Mouse (Mus musculus): Measurements from ENCODE around the gene Gck. TPM values are rescaled to one million over a fixed set of nuclear protein-coding genes. Genes with fewer than 3 reads are reported as not detected.
A peak's percentile ranks its signal among the peaks of the same experiment; 100 is the strongest.

Gck gene
- polyA plus RNA-seq, 1 experiment from 2014 or later: 2.8 TPM

GRCm38 (mm10) chr11:5918111-5918510, 31.8 kb downstream of the Gck start:
- no peaks in the 10 kb centered on the region for H3K36me3 ChIP-seq (replicated peaks)
- H3K27me3 ChIP-seq (replicated peaks; ENCODE audit: low read depth, poor library complexity, severe bottlenecking): peaks cover 8% of the 10 kb centered on the region; the same call in 1 of the 2 replicates
- WGBS: 72% methylated on average over 2 of the region's 2 CpGs
- no peaks in the 10 kb centered on the region for H3K9me3 ChIP-seq
- H3K4me3 ChIP-seq: no peak overlapping the region
- H3K27ac ChIP-seq (replicated peaks): no peak overlapping the region
- no peak for DNase-seq (ENCODE audit: low spot score)
- peaks cover 6% of the 10 kb centered on the region; the same call in 1 of the 2 replicates for H3K4me1 ChIP-seq

- Histone ChIP-seq H3K27me3 (replicated peaks; ENCODE audit: low read depth, poor library complexity, severe bottlenecking) (peaks cover 8% of the 10 kb centered on the region; the same call in 1 of the 2 replicates), H3K27ac (replicated peaks) (no peak overlapping the region), H3K4me3 (no peak overlapping the region), H3K4me1 (peaks cover 6% of the 10 kb centered on the region; the same call in 1 of the 2 replicates), H3K36me3 (replicated peaks) (no peaks in the 10 kb centered on the region), H3K9me3 (no peaks in the 10 kb centered on the region)
- DNase-seq (ENCODE audit: low spot score): no peak
- WGBS: 75% methylated on average over 8 of the region's 8 CpGs
These were observed 33.7 kb downstream of the Gck start for GRCm38 (mm10) chr11:5916178-5916548.

- peaks cover 6% of the 10 kb centered on the region; the same call in 1 of the 2 replicates for H3K4me1 ChIP-seq
- H3K27ac ChIP-seq (replicated peaks): no peak overlapping the region; the same call in 1 of the 2 replicates
- 91% methylated on average over 5 of the region's 5 CpGs for WGBS
- no peaks in the 10 kb centered on the region for H3K36me3 ChIP-seq (replicated peaks)
- peaks cover 8% of the 10 kb centered on the region; the same call in 1 of the 2 replicates for H3K27me3 ChIP-seq (replicated peaks; ENCODE audit: low read depth, poor library complexity, severe bottlenecking)
- no peaks in the 10 kb centered on the region for H3K9me3 ChIP-seq
- no peak for DNase-seq (ENCODE audit: low spot score)
- H3K4me3 ChIP-seq: no peak overlapping the region
These were observed 34.3 kb downstream of the Gck start for GRCm38 (mm10) chr11:5915429-5916177.

GRCm38 (mm10) chr11:5914940-5915339, 34.9 kb downstream of the Gck start:
- no peak overlapping the region for H3K4me3 ChIP-seq
- DNase-seq (ENCODE audit: low spot score): no peak
- no peaks in the 10 kb centered on the region for H3K9me3 ChIP-seq
- H3K4me1 ChIP-seq: no peaks in the 10 kb centered on the region
- WGBS: 63% methylated on average over 5 of the region's 5 CpGs
- H3K36me3 ChIP-seq (replicated peaks): no peaks in the 10 kb centered on the region
- no peak overlapping the region; the same call in 1 of the 2 replicates for H3K27ac ChIP-seq (replicated peaks)
- H3K27me3 ChIP-seq (replicated peaks; ENCODE audit: low read depth, poor library complexity, severe bottlenecking): peaks cover 8% of the 10 kb centered on the region; the same call in 1 of the 2 replicates

GRCm38 (mm10) chr11:5913936-5914335, 35.9 kb downstream of the Gck start:
- Histone ChIP-seq H3K27me3 (replicated peaks; ENCODE audit: low read depth, poor library complexity, severe bottlenecking) (peaks cover 8% of the 10 kb centered on the region; the same call in 1 of the 2 replicates), H3K4me3 (no peak overlapping the region), H3K4me1 (0 out of 2 replicates have a peak, but pooled peaks cover 6% of the 10 kb centered on the region), H3K27ac (replicated peaks) (no peak overlapping the region), H3K9me3 (no peaks in the 10 kb centered on the region), H3K36me3 (replicated peaks) (no peaks in the 10 kb centered on the region)
- DNase-seq (ENCODE audit: low spot score): no peak
- WGBS: 78% methylated on average over 4 of the region's 4 CpGs

- peaks cover 8% of the 10 kb centered on the region; the same call in 1 of the 2 replicates for H3K27me3 ChIP-seq (replicated peaks; ENCODE audit: low read depth, poor library complexity, severe bottlenecking)
- no peaks in the 10 kb centered on the region for H3K36me3 ChIP-seq (replicated peaks)
- 75% methylated on average over 8 of the region's 8 CpGs for WGBS
- no peak for DNase-seq (ENCODE audit: low spot score)
- no peaks in the 10 kb centered on the region for H3K9me3 ChIP-seq
- H3K4me1 ChIP-seq: 0 out of 2 replicates have a peak, but pooled peaks cover 6% of the 10 kb centered on the region
- no peak overlapping the region for H3K4me3 ChIP-seq
- no peak overlapping the region for H3K27ac ChIP-seq (replicated peaks)
These were observed 36.6 kb downstream of the Gck start for GRCm38 (mm10) chr11:5913256-5913655.

GRCm38 (mm10) chr11:5912635-5913034, 37.2 kb downstream of the Gck start:
- Histone ChIP-seq H3K36me3 (replicated peaks) (no peaks in the 10 kb centered on the region), H3K27ac (replicated peaks) (no peak overlapping the region), H3K4me1 (0 out of 2 replicates have a peak, but pooled peaks cover 6% of the 10 kb centered on the region), H3K9me3 (no peaks in the 10 kb centered on the region), H3K27me3 (replicated peaks; ENCODE audit: low read depth, poor library complexity, severe bottlenecking) (peaks cover 8% of the 10 kb centered on the region; the same call in 1 of the 2 replicates), H3K4me3 (no peak overlapping the region)
- 27% methylated on average over 5 of the region's 5 CpGs for WGBS
- peak; percentile 60 for DNase-seq (ENCODE audit: low spot score)

GRCm38 (mm10) chr11:5908642-5909041, 41.2 kb downstream of the Gck start:
- Histone ChIP-seq H3K27ac (replicated peaks) (no peak overlapping the region), H3K27me3 (replicated peaks; ENCODE audit: low read depth, poor library complexity, severe bottlenecking) (no peaks in the 10 kb centered on the region; the same call in 1 of the 2 replicates), H3K9me3 (no peaks in the 10 kb centered on the region), H3K36me3 (replicated peaks) (no peaks in the 10 kb centered on the region), H3K4me3 (no peak overlapping the region), H3K4me1 (0 out of 2 replicates have a peak, but pooled peaks cover 6% of the 10 kb centered on the region)
- WGBS: 85% methylated on average over 4 of the region's 4 CpGs
- DNase-seq (ENCODE audit: low spot score): no peak

- Histone ChIP-seq H3K9me3 (no peaks in the 10 kb centered on the region), H3K4me3 (no peak overlapping the region), H3K36me3 (replicated peaks) (no peaks in the 10 kb centered on the region), H3K4me1 (peaks cover 17% of the 10 kb centered on the region), H3K27ac (replicated peaks) (no peak overlapping the region), H3K27me3 (replicated peaks; ENCODE audit: low read depth, poor library complexity, severe bottlenecking) (peaks cover 15% of the 10 kb centered on the region)
- WGBS: 57% methylated on average over 5 of the region's 5 CpGs
- DNase-seq (ENCODE audit: low spot score): no peak
These were observed 42.8 kb downstream of the Gck start for GRCm38 (mm10) chr11:5907096-5907495.

GRCm38 (mm10) chr11:5905778-5906518, 43.9 kb downstream of the Gck start:
- peaks cover 26% of the 10 kb centered on the region for H3K27me3 ChIP-seq (replicated peaks; ENCODE audit: low read depth, poor library complexity, severe bottlenecking)
- no peak overlapping the region for H3K4me3 ChIP-seq
- no peaks in the 10 kb centered on the region for H3K36me3 ChIP-seq (replicated peaks)
- H3K9me3 ChIP-seq: no peaks in the 10 kb centered on the region
- H3K27ac ChIP-seq (replicated peaks): 0 out of 2 replicates have a peak overlapping the region, but pooled peaks have one; percentile 3
- no peak for DNase-seq (ENCODE audit: low spot score)
- H3K4me1 ChIP-seq: peaks cover 28% of the 10 kb centered on the region
- 88% methylated on average over 10 of the region's 10 CpGs for WGBS

GRCm38 (mm10) chr11:5904871-5905270, 45.0 kb downstream of the Gck start:
- Histone ChIP-seq H3K4me1 (peaks cover 30% of the 10 kb centered on the region), H3K27me3 (replicated peaks; ENCODE audit: low read depth, poor library complexity, severe bottlenecking) (peaks cover 37% of the 10 kb centered on the region), H3K4me3 (no peak overlapping the region), H3K27ac (replicated peaks) (no peak overlapping the region), H3K36me3 (replicated peaks) (no peaks in the 10 kb centered on the region), H3K9me3 (no peaks in the 10 kb centered on the region)
- WGBS: 90% methylated on average over 6 of the region's 6 CpGs
- DNase-seq (ENCODE audit: low spot score): no peak

- H3K36me3 ChIP-seq (replicated peaks): no peaks in the 10 kb centered on the region
- H3K9me3 ChIP-seq: no peaks in the 10 kb centered on the region
- H3K27me3 ChIP-seq (replicated peaks; ENCODE audit: low read depth, poor library complexity, severe bottlenecking): peaks cover 40% of the 10 kb centered on the region
- no peak overlapping the region for H3K4me3 ChIP-seq
- H3K4me1 ChIP-seq: peaks cover 26% of the 10 kb centered on the region
- H3K27ac ChIP-seq (replicated peaks): no peak overlapping the region
- no peak for DNase-seq (ENCODE audit: low spot score)
- 93% methylated on average over 19 of the region's 19 CpGs for WGBS
These were observed 45.5 kb downstream of the Gck start for GRCm38 (mm10) chr11:5904357-5904756.

Data from embryonic facial prominence, embryonic 10.5 days (tissue).